Mouse (Mus musculus) erythroblast, embryonic 14.5 days (primary cell): ENCODE results near the gene Ppfibp1. TPM values are rescaled to one million over a fixed set of nuclear protein-coding genes. Genes with fewer than 3 reads are reported as not detected.

ENCODE experiments used
- H3K27me3 ChIP-seq: 2 replicates; pipeline ENCODE4 v1.6.1; 2012; ENCODE audit warnings: inconsistent platforms; ENCODE audit not compliant: control insufficient read depth
- H3K36me3 ChIP-seq: 2 replicates; pipeline ENCODE4 v1.6.1; 2012; ENCODE audit warnings: mild to moderate bottlenecking, inconsistent platforms; ENCODE audit not compliant: control insufficient read depth
- H3K4me1 ChIP-seq: 2 replicates; pipeline ENCODE4 v1.6.1; 2012; ENCODE audit warnings: inconsistent platforms; ENCODE audit not compliant: control insufficient read depth
- H3K4me3 ChIP-seq: replicated peaks from 2 replicates; pipeline ENCODE3; 2012; ENCODE audit warnings: moderate library complexity, mild to moderate bottlenecking, inconsistent platforms
- H3K9me3 ChIP-seq: 2 replicates; pipeline ENCODE4 v1.6.1; 2012; ENCODE audit warnings: low read length, inconsistent platforms, mixed read lengths; ENCODE audit not compliant: control insufficient read depth
- GATA1 ChIP-seq: IDR thresholded peaks from 2 replicates; pipeline ENCODE4 v1.6.1; 2012; ENCODE audit warnings: low read length, inconsistent platforms, mixed read lengths
- TAL1 ChIP-seq: IDR thresholded peaks from 3 replicates; pipeline ENCODE4 v1.6.1; 2012; ENCODE audit warnings: low read length, inconsistent platforms, mixed read lengths
- polyA plus RNA-seq: library from polyadenylated mRNA; stranded (reverse); fragments of >175 nt; gene quantifications from 2 replicates; pipeline ENCODE4 v1.2.3, GENCODE M21; 2012

Gene Ppfibp1
- polyA plus RNA-seq, 1 experiment = not detected

GRCm38 (mm10) chr6:146946327-146947029 lies 58.2 kb downstream of the Ppfibp1 start:
- no peak overlapping the region for H3K4me3 ChIP-seq
- no peaks in the 10 kb centered on the region for H3K27me3 ChIP-seq
- no peaks in the 10 kb centered on the region for H3K36me3 ChIP-seq
- H3K4me1 ChIP-seq = peaks cover 15% of the 10 kb centered on the region
- no peaks in the 10 kb centered on the region for H3K9me3 ChIP-seq
- TF ChIP-seq GATA1 (no peak), TAL1 (no peak)

GRCm38 (mm10) chr6:146947186-146947585 lies 58.9 kb downstream of the Ppfibp1 start:
- Histone ChIP-seq H3K9me3 (no peaks in the 10 kb centered on the region), H3K4me3 (no peak overlapping the region), H3K4me1 (peaks cover 15% of the 10 kb centered on the region), H3K27me3 (no peaks in the 10 kb centered on the region), H3K36me3 (no peaks in the 10 kb centered on the region)
- TF ChIP-seq TAL1 (no peak), GATA1 (no peak)

GRCm38 (mm10) chr6:146949682-146950453 lies 61.6 kb downstream of the Ppfibp1 start:
- Histone ChIP-seq H3K36me3 (no peaks in the 10 kb centered on the region), H3K4me3 (no peak overlapping the region), H3K9me3 (no peaks in the 10 kb centered on the region), H3K4me1 (peaks cover 24% of the 10 kb centered on the region), H3K27me3 (no peaks in the 10 kb centered on the region)
- TF ChIP-seq TAL1 (no peak), GATA1 (no peak)

GRCm38 (mm10) chr6:146950454-146950832 lies 62.2 kb downstream of the Ppfibp1 start:
- Histone ChIP-seq H3K36me3 (no peaks in the 10 kb centered on the region), H3K4me1 (peaks cover 29% of the 10 kb centered on the region), H3K27me3 (no peaks in the 10 kb centered on the region), H3K9me3 (no peaks in the 10 kb centered on the region), H3K4me3 (no peak overlapping the region)
- TF ChIP-seq GATA1 = no peak
- TF ChIP-seq TAL1 = no peak

- Histone ChIP-seq H3K27me3 (no peaks in the 10 kb centered on the region), H3K4me1 (peaks cover 23% of the 10 kb centered on the region), H3K4me3 (no peak within 1 kb of the TSS), H3K36me3 (no peaks in the 10 kb centered on the region), H3K9me3 (no peaks in the 10 kb centered on the region)
- TF ChIP-seq TAL1 = no peak
These were observed 66.0 kb downstream of the Ppfibp1 start, which contains the start of gene 1700034J05Rik for GRCm38 (mm10) chr6:146954258-146954657. Gene 1700034J05Rik, minus strand, starts transcription at chr6:146954422.

- Histone ChIP-seq H3K36me3 (no peaks in the 10 kb centered on the region), H3K27me3 (no peaks in the 10 kb centered on the region), H3K9me3 (no peaks in the 10 kb centered on the region), H3K4me3 (no peak overlapping the region), H3K4me1 (peaks cover 21% of the 10 kb centered on the region)
- TF ChIP-seq GATA1 = no peak
- TF ChIP-seq TAL1 = no peak
These were observed 67.2 kb downstream of the Ppfibp1 start for GRCm38 (mm10) chr6:146955475-146955874.

- H3K27me3 ChIP-seq = no peaks in the 10 kb centered on the region
- no peak for TF ChIP-seq TAL1
- 0 out of 2 replicates have a peak, but pooled peaks have one; percentile 14 for TF ChIP-seq GATA1
- H3K36me3 ChIP-seq = no peaks in the 10 kb centered on the region
- H3K9me3 ChIP-seq = no peaks in the 10 kb centered on the region
- H3K4me3 ChIP-seq = no peak overlapping the region
- peaks cover 23% of the 10 kb centered on the region for H3K4me1 ChIP-seq
These were observed 67.6 kb downstream of the Ppfibp1 start for GRCm38 (mm10) chr6:146955896-146956295.

- TF ChIP-seq GATA1 = no peak
- no peak for TF ChIP-seq TAL1
- Histone ChIP-seq H3K9me3 (no peaks in the 10 kb centered on the region), H3K4me3 (no peak overlapping the region), H3K36me3 (no peaks in the 10 kb centered on the region), H3K27me3 (no peaks in the 10 kb centered on the region), H3K4me1 (peaks cover 33% of the 10 kb centered on the region)
These were observed 68.7 kb downstream of the Ppfibp1 start for GRCm38 (mm10) chr6:146956961-146957360.

GRCm38 (mm10) chr6:146958694-146959093 lies 70.4 kb downstream of the Ppfibp1 start:
- Histone ChIP-seq H3K9me3 (no peaks in the 10 kb centered on the region), H3K36me3 (no peaks in the 10 kb centered on the region), H3K27me3 (no peaks in the 10 kb centered on the region), H3K4me1 (peaks cover 30% of the 10 kb centered on the region), H3K4me3 (no peak overlapping the region)
- no peak for TF ChIP-seq GATA1
- TF ChIP-seq TAL1 = no peak
